Mouse (Mus musculus): Measurements from ENCODE around the gene Zmiz1. TPM values are rescaled to one million over a fixed set of nuclear protein-coding genes. Genes with fewer than 3 reads are reported as not detected.

Gene Zmiz1
- total RNA-seq, 2 experiments from 2014 or later: 83.9 to 111 TPM

DNA sequence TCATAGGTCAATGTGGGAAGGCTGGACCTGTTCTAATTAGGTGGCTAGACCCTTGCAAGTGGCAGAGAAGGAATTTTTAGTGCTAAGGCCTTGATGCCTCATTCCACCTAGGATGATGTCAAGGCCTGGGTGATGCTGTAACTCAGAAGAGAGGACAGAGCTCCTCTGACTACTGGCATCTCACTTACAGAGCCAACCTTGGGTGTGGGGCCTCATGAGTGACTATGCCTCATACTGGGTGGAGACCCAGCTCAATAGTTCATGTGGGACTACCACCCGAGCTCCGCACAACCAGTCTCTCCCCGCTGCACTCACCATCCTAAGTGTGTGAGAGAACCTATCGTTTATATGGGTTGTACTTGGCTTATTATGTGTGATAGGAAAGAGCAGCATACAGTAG, 84.9 kb downstream of the Zmiz1 start:
- intact Hi-C loops (cut with DNase I): no loop called here
- no peak for DNase-seq (ENCODE audit: low spot score in 2 of 2)

DNA sequence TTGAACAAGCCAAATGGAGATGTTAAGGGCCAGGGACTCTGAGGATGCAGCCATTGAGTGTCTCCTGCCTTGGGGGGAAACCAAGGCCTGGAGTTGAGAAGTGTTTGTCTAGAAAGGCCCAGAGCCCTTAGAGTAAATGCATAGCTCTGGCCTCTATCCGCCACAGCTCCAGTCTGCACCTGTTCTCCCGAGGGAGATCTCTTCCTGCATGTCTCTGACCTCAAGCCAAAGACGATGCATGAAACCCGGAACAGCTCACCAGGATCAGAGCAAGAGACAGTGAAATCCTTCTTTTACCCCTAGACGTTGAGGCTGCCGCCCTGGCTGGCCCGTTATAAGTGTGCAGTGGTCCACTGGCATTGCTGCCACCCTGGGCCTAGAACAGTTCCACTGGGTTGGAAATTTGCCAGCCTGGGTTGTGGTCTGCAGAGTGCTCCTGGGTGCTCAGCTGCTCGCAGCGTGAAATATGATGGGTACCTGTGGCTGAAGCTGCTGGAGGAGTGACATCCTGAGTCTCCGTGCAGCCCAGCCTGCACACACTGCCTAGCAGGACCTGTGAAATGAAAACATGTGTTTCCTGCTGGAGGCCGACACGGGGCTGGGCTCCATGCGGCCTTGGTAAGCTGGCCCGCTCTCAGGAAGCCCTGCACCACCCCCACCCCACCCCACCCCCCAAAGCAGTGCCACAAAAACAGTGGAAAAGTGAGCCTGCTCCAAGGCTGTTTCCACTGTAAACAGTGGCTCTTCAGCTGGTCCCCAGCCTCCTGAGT, 88.1 kb downstream of the Zmiz1 start:
- DNase-seq (ENCODE audit: low spot score in 2 of 2): no peak

DNA sequence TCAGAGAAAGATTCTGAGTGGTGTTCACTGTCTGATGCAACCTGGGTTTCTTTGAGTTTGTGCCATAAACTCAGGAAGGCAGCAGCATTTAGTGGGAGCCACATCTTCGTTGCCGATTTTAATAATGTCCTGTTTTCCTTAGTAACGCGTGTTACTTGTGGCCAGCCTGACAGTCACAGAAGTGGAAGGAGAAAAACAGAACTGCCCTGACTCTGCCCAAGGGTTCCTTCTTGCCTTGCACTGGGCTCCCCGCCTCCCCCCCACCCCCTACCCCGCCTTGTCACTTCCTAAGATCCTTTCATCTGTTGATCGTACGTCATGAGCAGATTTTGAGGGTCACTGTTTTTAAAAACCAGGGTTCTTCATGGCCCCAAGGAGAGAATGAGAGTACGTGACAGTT, 88.9 kb downstream of the Zmiz1 start:
- DNase-seq (ENCODE audit: low spot score in 2 of 2): no peak
- intact Hi-C loops (cut with DNase I): no loop called here

More for the DNA sequence above, 88.1 kb downstream of the Zmiz1 start:
- intact Hi-C loops (cut with DNase I): no loop called here

DNA sequence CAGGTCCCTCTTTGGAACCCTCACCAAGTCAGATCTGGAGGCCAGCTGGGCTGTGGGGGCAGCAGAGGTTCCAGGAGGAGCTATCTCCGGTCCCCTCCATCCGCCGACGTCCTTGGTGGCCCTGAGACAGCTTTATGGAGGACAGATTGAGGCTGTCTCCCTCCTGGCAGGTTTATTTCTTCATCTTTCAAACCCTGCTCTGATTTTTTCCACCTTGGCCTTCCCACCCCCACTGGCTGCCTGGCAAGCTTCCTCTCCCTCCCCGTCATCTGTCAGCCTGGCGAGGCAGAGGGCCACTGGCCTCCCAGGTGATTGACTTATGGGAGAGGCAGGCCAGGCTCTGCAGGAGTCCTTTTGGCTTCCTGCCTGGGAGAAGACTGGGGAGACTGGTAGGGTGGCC, 89.7 kb downstream of the Zmiz1 start:
- DNase-seq (ENCODE audit: low spot score in 2 of 2): no peak
- intact Hi-C loops (cut with DNase I): no loop called here

DNA sequence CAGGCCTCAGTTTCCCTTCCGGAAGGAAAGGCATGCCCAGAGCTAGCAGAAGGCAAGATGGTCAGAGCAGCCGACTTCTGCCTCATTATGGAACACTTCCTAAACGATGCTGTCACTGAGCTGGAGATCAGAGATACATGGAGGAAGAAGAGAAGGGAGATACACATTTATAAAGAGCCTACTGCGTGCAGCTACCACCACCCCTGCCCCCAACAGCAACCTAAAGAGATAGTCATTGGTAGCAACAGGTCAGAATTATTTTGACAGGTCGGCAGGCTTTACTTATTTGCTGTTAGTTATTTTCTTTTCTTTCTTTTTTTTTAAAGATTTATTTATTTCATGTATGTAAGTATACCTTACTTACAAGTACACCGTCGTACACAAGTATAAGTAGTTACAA, 90.1 kb downstream of the Zmiz1 start:
- DNase-seq (ENCODE audit: low spot score in 2 of 2): no peak
- intact Hi-C loops (cut with DNase I): no loop called here

DNA sequence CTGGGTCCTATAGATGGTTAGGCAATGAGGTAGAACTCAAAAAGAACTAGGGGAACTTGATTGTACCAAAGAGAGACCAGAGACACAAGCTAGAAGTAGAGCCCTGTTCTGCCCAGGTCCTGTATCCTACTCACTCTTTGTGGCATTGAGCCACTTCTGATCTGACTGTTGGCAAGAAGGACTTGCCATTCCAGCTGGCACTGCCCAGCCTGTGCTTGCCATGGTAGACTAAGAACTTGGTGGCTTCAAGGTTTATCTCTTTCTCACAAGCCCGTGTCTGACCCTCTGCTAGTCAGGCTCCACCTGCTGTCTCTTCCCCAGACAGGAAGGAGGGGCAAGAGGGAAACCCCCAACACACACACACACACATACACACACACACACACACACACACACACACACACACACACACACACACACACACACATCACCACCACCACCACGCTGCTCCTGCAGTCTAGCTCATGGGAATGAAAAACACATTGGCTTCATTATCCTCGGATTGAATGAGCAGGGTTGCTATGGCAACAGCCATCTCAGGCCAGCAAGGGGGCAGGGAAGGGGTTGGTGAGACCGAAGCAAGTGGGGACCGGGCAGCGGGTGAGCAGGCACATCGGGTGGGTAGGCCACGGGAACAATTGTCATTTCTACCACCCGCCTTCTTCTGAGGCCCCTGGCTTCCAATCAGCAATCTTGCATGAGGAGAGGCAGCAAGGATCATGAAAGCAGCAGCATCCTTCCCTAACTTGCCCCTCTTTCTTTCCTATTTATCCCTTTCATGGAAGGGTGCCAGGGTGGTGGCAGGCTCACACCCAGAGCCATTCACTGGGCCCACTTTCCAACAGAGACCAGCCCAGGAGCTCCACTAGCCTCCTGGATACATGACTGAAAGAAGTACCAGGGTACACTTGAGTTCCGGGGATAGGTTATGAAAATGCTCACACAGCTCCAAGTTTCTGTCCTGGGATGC, 91.2 kb downstream of the Zmiz1 start:
- DNase-seq (ENCODE audit: low spot score in 2 of 2): peak; percentile 43 to 51
- intact Hi-C loops (cut with DNase I): no loop called here

DNA sequence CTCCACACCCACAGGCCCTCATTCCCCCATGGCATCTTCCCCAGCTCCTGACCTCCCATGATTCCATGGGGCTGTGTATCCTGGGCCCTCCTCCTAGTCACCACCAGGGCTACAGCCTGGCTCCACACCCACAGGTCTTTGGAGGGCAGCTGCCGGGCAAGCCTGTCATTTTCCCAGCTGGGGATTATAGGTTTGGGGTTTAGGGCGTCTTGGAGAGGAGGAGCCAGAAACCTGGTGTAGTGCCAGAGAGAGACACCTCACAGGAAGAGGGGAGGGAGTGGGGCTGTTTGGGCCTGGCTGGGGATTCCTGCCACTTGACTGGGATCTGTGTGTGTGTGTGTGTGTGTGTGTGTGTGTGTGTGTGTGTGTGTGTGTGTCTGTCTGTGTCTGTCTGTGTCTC, 92.7 kb downstream of the Zmiz1 start:
- intact Hi-C loops (cut with DNase I): no loop called here
- DNase-seq (ENCODE audit: low spot score in 2 of 2): no peak

DNA sequence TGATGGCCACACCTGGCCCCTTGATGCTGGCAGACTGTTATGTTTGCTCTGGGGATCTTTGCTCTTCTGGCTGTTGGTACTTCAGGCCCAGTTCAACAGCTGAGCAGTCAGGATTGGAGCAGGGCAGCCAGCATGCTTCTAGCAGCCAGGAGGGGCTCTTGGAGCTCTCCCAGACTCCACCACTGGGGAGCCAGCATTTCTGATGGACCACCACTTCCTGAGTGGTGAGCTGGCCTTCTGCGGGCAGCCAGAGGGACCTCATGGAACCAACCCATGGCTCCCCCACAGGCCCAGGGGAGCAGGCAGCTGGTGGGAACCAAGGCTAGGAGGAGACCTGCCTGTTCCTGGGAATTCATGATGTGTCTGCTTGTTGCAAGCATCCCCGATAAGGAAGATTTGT, 94.4 kb downstream of the Zmiz1 start:
- no peak for DNase-seq (ENCODE audit: low spot score in 2 of 2)

DNA sequence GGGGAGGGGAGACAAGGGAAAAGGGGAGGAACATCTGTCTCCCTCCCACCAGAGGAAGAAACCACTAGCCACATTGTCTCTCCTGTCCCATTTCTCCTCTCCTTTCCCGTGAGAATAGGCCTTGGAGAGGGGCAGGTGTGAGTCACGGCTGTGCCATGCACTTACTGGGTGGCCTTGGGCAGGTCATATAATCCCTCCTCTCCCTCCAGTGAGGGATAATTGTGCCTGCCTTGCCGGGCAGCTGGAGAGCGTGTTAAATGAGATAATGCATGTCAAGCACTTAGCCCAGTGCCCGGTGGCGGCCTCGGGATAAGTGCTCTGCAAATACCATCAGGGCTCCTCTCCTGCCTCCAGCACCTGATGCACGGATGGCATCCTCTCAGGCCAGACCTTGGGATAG, 95.8 kb downstream of the Zmiz1 start:
- intact Hi-C loops (cut with DNase I): no loop called here
- DNase-seq (ENCODE audit: low spot score in 2 of 2): no peak

More for the DNA sequence above, 94.4 kb downstream of the Zmiz1 start:
- intact Hi-C loops (cut with DNase I): no loop called here

DNA sequence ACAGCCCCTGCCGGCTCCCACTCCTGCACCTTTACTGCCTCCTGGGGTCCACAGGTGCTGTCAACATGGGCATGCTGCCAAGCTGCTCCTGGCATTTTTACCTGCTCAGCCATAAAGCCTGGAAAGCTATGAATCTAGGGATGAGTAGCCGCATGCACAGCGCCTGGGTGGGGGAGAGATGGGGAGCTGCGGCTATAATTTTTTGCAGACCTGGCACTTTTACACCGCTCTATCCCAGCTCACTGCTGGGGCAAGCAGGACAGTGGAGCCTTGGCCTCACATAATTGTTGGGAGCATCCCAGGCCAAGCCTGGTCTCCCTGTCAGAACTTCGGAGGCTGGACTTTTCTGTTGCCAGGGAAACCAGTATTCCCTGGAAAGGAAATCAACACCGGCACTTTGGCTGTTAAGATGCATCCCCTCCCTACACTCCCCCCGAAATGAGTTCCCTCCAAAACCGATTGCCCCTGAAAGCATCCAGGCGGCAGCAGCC, 96.4 kb downstream of the Zmiz1 start:
- DNase-seq (ENCODE audit: low spot score in 2 of 2): no peak
- intact Hi-C loops (cut with DNase I): no loop called here

DNA sequence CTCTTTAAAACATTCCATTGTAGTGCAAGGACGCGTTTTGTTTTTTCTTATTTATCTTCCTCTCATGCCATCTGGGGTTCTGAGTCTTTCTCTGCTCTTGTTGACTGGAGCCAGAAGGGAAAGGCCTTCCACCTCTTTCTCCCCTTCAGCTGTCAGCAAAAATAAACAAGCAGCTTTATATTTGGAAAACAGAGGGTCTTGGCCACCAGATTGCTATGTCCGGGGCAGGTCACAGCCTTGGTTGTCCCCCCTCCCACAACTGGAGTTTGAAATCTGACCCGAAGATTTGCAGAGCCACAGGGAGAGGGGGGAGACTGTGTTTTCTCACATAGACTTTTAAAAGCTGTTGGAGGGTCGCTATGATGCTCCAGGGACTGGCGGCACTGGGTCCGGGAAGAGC, 96.9 kb downstream of the Zmiz1 start:
- DNase-seq (ENCODE audit: low spot score in 2 of 2): no peak
- intact Hi-C loops (cut with DNase I): no loop called here

DNA sequence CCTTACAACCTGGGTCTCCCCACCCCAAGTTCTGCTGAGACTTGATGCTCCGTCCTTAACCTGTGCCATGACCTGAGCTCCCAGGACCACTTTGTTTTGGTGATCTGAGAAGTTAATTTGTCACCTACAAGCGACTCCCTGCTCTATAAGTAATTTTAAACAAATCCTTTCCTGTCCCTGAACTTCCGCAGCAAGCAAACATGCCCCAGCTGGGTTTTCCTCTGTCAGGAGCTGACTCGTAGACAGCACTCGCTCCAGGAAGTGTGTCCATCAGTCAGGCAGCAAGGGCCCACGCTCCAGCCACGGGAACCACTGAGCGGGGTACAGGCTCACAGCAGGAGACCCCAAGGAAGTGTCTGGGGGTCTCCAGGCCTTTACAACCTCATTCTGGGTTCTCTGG, 98.0 kb downstream of the Zmiz1 start:
- intact Hi-C loops (cut with DNase I): no loop called here
- DNase-seq (ENCODE audit: low spot score in 2 of 2): no peak

DNA sequence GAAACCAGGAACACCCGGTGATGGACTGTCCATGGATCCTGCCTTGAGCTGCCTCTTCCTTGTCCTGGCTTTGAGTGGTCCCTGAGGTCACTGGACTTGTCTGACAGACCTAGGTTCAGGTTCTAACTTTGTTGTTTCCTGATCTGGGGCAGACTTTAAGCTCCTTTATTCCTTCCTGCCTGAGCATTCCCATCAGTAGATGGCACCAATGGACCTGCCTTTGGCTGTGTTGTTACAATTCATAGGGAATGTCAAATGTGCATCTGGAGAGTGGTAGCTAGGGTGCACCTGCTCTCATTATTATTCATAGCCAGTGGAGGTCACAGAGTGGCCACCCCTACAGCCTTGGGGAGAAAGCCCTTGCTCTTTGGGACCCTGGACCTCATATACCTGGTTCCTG, 99.5 kb downstream of the Zmiz1 start:
- no peak for DNase-seq (ENCODE audit: low spot score in 2 of 2)
- intact Hi-C loops (cut with DNase I): no loop called here

DNA sequence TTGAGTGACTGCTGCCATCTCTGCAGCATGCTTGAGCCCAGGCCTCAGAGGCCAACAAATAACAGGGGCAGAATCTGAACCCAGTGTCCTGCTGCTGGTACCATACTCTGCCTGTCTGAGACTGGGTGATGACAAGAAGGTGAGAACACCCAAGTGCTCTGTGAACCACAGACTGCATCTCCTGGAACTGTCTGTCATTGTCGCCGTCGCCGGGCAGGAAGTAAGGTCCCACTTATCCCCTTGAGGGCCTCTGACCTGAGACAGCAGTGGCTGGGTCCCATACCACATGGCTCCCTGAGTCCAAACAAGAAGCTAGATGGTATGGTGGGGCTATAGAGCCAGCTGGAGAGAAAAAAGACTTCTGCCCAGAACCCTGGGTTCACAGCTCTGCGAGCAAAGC, 100.9 kb downstream of the Zmiz1 start:
- intact Hi-C loops (cut with DNase I): loop anchor here (5.0 kb wide), 1 partner anchor 183 kb away; no protein-coding TSS in a partner anchor
- no peak for DNase-seq (ENCODE audit: low spot score in 2 of 2)

DNA sequence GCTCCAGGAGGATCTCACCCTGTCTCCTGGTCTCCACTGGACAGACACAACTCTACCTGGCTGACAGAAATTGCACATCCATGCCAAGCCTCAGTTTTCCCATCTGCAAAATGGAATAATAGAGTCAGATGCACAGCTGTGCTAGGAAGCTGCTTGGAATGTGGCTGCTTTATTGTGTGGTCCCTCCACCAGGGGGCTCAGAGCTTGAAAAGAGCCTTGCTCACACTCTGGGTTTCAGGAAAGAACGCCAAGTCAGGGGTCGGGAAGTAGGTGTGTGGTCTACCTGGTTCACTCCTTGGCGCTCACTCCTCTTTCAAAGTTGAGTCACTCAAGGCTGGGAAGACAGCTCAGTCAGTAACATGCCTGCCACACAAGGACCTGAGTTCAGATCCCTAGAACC, 101.9 kb downstream of the Zmiz1 start:
- intact Hi-C loops (cut with DNase I): loop anchor here (5.0 kb wide), 1 partner anchor 184 kb away; no protein-coding TSS in a partner anchor

DNA sequence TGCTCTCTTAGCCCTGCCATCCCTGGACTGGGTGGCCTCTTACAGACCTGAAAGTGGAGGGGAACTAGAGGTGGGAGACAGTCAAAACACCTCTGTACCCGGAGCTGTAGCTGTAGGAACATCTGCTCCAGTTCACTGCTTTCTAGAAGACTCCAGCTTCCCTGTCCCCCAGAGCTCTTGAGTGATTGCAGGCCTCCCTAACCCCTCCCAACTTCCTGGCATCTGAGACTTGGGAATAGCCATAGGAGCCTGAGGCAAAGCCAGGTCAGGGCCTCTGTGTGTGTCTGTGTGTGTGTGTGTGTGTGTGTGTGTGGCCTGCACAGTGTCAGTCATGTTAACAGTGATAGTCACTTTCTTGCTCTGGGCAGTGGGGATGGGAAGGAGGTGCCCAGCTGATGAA, 102.7 kb downstream of the Zmiz1 start:
- no peak for DNase-seq (ENCODE audit: low spot score in 2 of 2)
- intact Hi-C loops (cut with DNase I): loop anchor here (5.0 kb wide), 1 partner anchor 184 kb away; no protein-coding TSS in a partner anchor

More for the DNA sequence above, 101.9 kb downstream of the Zmiz1 start:
- DNase-seq (ENCODE audit: low spot score in 2 of 2): no peak

DNA sequence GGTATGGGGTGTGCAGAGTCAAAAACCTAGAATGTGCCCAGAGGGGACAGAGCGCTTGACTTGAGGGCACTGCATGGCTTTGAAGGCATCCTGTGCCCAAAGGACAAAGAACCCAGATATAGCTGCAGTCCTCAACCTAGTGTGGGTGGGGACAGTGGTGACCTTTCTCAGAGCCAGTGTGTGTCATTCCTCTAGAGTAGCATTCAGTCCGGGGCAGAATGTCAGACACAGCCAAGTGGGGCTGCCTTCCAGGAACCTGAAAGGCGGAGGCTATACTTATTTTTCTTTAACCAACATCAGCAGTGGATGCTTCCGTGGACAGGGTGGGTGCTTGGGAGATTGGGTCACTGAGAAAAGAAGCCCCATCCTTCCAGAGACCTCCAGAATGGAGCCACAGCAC, 103.5 kb downstream of the Zmiz1 start:
- intact Hi-C loops (cut with DNase I): loop anchor here (5.0 kb wide), 1 partner anchor 185 kb away; no protein-coding TSS in a partner anchor
- DNase-seq (ENCODE audit: low spot score in 2 of 2): no peak

DNA sequence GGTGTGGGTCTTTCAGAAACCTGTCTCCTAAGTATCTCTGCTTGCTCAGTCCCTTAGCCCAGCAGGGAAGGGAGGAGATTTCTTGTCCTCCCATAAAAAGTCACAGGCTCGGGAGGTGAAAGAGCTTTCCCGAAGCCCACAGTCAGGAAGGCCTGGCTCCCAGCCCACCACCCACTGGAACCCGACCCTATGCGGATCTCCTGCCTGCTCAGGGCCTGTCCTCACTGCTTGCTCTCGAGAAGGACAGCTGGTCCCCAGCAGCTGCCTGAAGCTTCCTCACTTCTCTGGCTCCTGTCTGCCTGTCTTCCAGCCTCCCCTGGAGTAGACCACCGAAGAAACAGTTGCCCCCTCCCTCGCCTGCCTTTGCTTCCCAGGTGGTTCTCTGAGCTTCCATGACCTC, 103.9 kb downstream of the Zmiz1 start:
- no peak for DNase-seq (ENCODE audit: low spot score in 2 of 2)
- intact Hi-C loops (cut with DNase I): loop anchor here (5.0 kb wide), 1 partner anchor 186 kb away; no protein-coding TSS in a partner anchor

DNA sequence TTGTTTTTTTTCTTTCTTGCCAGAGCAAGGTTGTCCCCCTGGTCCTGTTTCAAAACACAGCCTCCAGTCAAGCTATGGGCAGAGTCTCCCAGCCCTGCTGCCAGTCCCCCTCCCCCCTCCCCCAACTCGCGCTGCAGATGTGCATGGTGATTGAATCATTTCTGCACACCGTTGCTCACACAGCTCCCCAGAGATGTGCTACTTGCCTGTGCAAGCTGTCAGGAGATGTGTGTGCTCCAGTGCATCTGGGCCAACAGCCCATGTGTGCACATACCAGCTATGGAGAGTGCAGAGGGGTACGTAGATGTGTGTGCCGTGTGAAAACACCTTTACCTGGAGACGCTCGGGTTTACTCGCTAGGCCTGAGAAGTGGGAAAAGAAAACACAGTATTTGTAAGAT, 105.6 kb downstream of the Zmiz1 start:
- intact Hi-C loops (cut with DNase I): loop anchor here (2.0 to 5.0 kb wide), 2 partner anchors 104 to 187 kb away; no protein-coding TSS in a partner anchor
- DNase-seq (ENCODE audit: low spot score in 2 of 2): no peak
